Mouse (Mus musculus): ENCODE data around the gene Calu.
"Not testable (repeated sequence)": the region's sequence is repeated elsewhere in the genome, so short reads cannot be mapped to it uniquely, and the experiment has no call there.

DNA sequence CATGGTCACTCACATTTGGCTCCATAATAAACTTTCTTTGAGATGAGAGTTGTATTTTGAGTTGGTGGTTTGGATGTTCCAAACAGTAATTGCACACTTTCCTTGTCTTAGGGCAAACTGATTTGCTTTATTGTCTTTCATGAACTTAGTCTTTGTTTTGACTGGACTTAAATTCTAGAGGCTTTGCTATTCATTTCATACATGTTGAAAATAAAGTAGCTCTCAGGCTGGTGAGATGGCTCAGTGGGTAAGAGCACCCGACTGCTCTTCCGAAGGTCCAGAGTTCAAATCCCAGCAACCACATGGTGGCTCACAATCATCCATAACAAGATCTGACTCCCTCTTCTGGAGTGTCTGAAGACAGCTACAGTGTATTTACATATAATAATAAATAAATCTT lies 1.4 kb upstream of the Calu start:
- not testable (repeated sequence) for TF ChIP-seq ZC3H11A (IDR thresholded peaks at IDR 0.05; ENCODE audit: low read depth, low read length); E2F4 (IDR thresholded peaks at IDR 0.05; ENCODE audit: insufficient replicate concordance, low read depth, low read length); EP300 (IDR thresholded peaks at IDR 0.05; ENCODE audit: low read length); POLR2AphosphoS2 (IDR thresholded peaks at IDR 0.05; ENCODE audit: low read depth, low read length); CTCF (conservative IDR thresholded peaks at IDR 0.05 in 1 of 2, IDR thresholded peaks at IDR 0.05 in 1 of 2; ENCODE audit: low read depth in 2 of 2, low read length in 2 of 2); POLR2A (IDR thresholded peaks at IDR 0.05; ENCODE audit: low read depth, low read length); USF1 (IDR thresholded peaks at IDR 0.05; ENCODE audit: low read depth, low read length)
